Mouse (Mus musculus): ENCODE results near the gene Gm45234.
A peak's percentile ranks its signal among the peaks of the same experiment; 100 is the strongest.

Gm45234 gene

DNA sequence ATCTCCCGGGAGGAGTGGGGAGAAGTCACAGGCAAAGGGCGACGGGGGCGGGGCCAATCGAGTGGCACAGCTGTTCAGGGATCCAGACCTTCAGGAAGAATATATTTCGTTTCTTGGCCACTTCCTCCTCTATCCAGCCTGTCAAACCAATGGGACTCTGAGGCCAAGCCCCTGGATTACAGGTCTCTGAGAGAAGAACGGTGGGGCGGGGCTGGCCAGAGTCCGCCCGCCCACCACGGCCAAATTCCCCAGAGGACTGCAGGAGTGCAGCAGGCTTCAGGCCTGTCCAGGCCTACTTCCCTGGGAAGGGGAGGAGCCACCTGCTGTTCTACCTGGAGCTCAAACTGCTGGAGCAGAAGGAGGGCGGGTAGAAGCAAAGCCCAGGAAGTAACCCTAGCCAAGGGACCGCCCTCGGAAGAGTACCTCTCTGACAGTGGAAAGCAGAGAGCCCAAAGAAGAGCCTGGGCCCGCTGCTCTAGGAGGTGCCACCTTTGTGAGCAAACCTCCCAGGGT, 17.3 kb downstream of the Gm45234 start, which contains the start of gene Ptpn6:
Gene Ptpn6, minus strand, starts transcription at position 204 of the 513 bp plus-strand sequence.
- DNase-seq: no peak

DNA sequence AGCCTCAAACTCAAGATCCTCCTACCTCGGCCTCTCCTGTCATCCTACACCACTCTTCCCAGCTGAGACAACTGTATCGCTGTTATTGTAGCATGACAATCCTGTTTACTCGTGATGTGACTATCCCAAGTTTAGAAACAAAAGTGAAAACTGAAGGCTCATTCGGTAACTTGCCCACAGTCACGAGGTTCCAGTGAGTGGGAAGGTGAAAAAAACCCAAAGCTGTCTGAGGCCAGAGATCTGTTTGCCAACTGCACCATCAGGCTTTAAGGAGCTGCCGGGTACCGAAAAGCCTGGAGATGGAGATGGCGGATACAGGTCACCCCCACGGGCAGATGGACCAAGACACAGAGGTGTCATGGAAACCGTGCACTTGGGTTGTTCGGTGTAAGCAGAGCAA, 18.8 kb downstream of the Gm45234 start:
- no peak for DNase-seq

DNA sequence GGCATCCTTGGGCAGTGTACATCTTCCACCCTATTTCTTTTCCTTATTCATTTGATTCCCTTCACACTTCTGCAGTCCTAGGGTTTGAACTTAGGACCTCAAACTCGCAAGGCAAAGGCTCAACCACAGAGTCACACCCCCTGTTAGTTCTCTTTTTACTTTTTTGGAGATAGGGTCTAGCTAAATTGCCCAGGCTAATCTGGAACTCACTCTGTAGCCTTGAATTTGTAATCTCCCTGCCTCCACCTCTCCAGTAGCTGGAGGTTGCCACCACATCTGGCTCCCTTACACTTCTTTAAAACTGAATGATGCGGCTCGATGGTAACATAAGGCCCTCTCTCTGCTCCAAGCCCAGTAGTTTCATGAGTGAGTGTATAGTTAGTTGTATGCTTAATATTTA, 21.4 kb downstream of the Gm45234 start:
- DNase-seq: no peak

DNA sequence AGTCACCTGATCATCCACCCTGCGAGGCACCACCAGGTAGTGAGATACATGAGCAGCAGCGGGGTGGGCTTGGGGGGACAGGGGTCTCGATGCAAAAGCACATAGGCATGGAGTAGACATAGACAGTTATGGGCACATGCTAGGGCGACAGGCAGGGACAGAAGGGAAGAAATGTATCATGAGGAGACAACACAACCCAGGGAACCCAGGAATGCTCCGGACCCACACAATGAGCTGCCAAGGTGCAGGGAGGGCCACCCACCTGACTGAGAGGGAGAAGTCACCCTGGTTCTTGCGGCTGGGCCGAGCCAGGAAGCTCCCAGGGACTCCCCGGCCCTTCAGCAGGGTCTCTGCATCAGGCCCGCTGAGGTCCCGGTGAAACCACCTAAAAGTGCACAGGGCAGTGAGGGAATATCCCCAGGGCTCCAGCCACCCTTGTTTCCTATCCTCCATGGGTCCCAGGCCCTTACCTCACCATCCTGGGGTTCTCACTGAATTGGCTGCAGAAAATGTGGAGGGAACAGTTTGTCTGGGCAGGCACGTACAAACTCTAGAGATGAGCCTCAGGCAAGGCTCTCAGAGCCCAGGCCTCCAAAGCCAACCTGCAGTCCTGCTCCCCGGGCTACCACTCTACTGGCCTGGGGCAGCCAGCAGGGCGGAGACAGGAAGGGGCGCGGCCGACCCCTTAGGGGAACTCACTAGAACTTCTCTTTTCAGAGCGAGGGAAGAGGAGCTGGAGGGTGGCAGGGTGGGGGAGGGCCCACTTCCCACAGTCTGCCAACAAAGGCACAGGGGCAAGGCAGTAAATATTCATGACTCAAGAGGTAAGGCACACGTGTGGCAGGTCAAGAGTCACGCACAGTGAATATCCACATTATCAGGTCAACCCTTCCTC, 23.1 kb downstream of the Gm45234 start:
- DNase-seq: no peak

DNA sequence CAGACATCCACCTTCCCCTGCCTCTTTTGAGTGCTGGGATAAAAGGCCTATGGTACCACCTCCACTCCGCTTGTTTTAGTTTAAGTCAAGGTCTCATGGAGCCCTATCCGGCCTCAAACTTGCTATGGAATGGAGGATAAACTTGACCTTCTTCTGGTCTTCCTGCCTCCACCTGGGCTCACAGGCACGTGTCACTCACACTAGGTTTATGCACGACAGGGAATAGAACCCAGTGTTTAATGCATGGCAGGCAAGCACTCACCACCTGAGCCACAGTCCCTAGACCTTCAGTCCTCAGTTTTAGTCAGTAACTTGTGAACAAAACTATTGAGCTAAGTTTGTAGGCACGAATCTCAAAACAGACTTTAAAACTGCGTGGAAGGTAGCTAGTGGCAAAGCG, 24.8 kb downstream of the Gm45234 start:
- DNase-seq: no peak

DNA sequence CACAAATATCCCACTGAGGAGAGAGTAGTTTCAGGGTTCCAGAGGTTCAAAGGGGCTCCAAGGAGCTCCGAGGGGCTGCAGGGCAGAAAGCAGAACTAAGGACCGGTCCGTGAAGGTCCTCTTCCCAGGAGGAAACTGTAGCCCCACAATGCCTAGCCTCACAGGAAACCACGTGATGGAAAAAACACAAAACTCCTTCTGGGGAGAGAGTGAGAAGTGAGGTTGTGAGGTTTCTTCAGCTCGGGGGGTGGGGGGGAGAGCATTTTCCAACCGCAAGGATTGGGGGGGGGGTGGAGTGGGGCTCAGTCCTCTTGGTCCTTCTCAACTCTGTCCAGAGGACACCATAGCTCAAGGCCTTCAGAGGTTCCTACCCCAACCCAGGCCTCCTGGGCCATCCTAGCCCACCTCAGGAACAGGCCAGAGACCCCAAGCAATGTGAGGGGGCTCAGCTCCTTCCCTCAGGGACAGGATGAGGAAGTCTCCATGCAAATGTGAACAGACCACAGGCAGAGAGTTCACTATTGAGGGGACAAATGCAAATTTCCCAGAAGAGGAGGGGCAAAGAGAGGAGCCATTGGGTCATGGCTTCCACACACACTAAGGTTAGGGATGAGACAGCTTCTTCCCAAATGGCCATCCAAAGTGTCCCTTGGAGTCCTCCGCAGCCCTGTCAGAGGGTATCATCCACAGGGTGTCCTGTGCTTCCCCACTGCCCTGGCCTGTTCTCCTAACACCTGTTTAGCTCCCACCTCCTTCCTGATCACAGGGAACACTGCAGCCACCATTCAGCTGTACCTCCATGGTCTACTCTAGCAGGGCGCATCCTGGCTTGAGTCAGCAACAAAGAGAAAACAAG, 25.7 kb downstream of the Gm45234 start:
- no peak for DNase-seq

DNA sequence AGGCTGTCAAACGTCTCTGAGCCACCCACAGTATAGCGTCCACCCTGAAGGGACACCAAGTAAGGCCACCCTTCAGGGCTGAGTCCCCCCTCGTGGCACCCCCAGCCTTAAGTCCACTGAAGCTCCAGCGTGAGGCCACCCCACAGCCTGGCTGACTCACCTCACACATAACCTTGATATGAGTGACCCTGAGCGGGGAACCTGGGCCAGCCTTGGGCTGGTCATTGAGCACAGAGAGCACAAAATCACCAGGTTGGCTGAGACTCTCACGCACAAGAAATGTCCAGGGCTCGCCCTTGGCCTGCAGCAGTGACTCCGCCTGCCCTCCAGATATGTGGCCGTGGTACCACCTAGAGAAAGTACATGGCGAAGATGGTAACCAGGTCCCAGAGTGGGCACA, 27.2 kb downstream of the Gm45234 start:
- no peak for DNase-seq

DNA sequence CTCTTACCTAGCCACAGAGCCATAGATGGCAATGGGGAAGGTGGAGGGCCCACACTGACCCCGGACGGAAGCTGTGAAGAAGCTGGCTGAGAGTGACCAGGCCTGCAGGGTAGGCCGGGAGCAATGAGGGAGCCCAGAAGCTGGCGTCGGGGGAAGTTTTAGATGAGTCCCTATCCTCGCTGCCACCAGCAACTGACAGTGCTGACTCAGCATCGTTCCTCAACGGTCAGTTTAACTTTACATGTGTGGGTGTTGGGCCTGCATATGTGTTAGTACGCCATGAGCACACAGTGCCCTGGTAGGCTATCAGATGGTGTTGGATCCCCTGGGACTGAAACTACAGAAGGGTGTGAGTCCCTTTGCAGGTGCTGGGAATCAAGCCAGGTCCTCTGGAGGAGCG, 31.3 kb downstream of the Gm45234 start:
- no peak for DNase-seq

DNA sequence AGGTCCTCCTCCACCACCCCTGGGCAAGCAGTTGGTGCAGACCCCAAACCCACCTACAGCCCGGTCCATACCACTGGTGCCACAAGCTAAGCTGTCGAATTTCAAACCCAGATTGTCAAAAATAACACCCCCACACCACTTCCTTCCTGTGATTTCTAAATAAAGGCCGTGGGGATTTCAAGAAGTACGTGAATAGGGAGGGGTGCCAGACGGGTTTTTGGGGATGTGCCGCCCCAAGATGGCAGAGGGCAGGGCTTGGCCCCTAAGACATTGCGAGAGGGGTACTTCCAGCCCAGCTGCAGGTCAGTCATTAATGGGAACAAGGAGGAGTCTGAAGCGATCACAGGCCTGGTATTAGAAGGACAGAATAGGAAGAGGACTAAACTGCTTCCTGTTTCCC, 32.3 kb downstream of the Gm45234 start:
- no peak for DNase-seq

DNA sequence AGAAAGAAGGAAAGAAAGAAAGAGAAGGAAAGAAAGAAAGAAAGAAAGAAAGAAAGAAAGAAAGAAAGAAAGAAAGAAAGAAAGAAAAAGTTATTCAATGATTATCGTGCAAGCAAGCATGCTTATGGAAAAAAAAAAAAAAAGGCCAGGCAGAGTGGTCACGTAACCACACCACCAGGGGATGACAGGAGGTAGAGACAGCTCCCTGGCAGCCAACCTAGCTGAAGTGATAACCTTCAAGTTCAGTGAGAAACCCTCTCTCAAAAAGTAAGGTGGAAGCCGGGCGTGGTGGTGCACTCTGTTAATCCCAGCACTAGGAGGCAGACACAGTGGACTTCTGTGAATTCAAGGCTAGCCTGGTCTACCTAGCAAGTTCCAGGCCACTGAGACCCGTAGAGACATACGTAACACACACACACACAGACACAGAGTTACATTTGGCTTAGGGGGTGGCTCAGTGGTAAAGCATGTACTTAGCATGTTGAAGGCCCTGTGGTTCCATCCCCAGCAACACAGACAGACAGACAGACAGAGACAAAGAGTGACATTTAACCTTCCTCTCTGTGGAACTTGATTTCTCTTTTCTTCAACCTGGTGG, 32.8 kb downstream of the Gm45234 start:
- no peak for DNase-seq

DNA sequence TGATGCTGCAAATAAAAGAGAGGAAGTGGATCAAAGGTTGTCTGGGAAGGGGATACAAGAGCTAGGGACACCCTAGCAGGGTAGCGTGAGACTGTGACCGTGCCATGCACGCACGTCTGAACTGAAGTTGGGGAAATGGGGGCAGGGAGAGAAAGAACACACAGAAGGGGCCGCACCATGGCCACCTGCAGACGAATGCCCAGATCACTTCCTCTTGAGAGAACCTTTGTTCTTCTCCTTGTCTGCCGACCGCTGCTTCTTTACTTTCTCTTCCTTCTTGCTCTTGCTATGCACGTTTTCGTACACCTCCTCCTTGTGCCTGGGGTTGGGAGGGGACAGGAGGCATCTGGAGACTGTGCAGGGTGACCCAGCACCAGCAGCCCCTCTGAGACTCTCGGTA, 34.9 kb downstream of the Gm45234 start:
- DNase-seq: no peak

DNA sequence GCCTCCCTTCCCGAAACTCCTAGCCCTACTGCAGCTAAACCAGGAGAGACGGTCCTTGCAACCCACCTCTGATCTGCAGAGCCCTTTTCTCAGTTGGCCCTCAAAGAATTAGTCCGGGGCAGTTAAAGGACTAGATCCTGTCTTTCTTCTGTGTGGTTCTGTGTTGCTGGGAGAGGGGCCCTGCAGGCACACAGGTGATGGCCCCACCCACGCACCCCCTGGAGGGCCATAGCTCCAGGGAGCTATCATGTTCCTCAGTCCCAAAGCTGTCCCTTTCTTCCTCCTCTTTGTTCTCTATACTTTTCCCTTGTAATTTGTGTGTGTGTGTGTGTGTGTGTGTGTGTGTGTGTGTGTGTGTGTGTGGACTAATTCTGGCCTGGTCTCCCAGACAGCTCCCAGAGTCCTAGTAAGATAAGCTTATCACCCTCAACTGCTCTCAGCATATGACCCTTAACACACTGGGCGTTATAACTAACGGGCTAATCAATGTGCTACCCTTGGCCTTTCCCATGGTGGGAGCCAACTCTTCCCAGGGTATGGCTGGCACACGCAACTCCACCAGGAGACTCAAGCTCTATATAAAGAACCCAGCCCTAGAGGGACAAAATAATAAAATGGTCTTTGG, 36.4 kb downstream of the Gm45234 start:
- no peak for DNase-seq

DNA sequence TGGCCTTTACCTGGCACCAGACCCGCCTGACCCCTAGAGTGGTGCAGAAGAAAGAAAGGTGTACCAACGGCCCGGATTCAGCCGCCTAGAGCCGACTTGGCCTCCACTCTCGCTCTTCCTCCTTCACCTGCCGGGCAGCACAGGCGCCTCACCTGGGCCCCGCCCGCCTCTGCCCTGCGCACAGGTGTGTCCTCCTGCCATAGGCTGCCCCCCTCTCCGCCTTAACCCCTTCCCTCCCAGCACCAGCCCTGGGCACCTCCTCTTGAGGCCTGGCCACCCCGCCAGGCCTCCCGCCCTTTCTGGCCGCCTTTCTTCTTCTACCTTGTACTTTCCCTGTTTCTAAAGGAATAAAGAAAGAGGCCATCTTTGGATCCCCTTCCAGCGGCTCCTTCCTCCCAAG, 37.1 kb downstream of the Gm45234 start:
- no peak for DNase-seq

DNA sequence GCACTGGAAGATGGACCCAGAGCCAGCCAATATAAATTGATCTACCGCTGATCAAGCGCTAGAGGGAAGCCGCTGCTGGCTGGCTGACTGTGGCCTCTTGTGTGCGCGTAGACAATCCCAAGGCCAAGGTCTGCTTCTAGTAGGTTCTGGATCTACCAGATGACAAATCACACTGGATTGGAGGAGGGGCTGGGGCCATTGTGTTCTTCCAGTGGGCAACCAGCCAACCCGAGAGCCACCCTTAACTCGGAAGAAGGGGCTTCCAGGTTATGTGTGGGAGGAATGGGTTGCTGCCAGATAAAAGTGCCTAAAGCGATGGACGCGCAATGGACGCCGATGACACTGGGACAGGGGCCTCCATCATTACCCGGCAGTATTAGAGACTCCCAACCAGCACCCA, 37.9 kb downstream of the Gm45234 start:
- no peak for DNase-seq

DNA sequence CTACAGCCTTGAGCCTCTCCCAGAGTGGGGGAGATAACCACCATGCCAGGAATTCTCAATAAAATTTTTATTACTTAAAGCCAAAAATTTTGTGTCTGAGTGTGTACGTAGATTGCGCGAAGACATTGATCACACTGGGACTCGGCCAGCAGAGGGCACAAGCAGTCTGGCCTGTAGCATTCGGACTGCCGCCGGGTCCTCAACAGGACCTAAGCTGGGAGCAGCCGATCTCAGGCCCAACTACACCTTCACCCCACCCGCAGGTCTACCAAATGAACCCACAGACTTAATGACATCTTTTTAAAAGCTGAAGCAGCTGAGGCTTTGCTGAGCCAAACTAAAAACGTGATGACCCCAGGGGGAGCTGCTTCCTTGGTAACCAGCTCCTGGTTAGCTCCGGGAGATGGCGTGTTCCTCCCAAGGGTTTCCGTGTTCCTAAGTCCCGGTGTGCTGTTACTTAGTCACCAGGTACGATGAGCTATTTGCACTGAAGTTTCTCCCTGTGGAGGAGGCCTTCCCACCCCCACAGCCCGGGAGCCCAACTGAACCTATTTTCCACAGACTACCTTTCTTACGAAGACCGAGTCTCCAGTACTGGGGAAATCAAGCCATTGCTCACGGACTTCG, 38.8 kb downstream of the Gm45234 start:
- DNase-seq: no peak

DNA sequence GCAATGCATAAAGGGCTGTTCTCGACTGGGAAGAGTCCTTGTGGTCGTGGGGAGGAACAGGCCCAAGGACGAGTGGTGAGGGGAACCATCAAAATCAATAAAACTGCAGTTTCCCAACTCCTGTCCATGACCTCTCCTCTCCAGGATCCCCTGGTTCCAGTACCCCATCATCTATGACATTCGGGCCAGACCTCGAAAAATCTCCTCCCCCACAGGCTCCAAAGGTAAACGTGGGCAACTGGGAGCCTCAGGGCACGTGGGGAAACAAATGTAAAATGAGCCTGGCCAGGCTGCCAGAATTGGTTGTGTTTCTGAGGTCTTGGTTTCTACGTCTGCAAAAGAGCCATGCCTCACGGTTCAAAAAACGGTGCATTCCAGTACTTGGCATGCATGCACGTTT, 42.9 kb downstream of the Gm45234 start:
- no peak for DNase-seq

DNA sequence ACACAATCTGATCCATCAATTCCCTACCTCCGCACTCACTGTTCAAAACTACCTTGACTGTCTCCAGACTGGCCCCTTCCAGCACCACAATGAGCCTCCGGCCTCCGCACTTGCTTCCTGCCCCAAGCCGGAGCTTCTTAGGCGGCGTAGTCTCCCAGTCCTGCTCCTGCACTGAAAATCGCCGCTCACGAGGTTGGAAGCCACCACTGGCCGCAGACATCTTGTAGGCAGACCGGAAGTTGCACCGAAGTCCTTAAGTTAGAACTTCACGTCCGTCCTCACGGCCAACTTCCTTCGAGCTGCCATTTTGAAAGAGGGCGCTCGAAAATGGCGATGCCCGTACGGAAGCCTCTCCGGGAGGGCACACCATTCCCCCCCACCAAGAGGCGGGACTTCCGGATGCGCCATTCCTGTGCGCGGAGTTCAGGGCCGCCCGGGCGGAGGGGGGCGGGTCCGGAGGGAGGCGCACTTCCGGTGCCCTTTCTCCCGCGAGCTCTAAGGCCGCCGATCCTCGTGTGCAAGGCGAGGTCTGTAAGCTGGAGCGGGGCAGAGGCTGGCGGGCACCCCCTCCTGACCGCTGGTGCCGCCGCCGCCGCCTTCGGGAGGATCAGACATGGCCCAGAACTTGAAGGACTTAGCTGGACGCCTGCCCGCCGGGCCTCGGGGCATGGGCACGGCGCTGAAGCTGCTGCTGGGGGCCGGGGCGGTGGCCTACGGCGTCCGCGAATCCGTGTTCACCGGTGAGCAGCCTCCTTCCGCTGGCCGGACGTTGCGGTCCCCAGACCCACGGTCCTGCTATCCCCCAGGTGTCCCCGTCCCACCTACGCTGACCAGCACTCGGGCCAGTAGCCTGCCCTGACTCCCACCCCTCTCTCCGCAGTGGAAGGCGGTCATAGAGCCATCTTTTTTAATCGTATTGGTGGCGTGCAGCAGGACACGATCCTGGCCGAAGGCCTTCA, 43.7 kb downstream of the Gm45234 start, which contains the start of the genes Emg1 and Phb2:
Gene Emg1, minus strand, starts transcription at position 355 of the 959 bp plus-strand sequence.
Gene Phb2, plus strand, starts transcription at position 513 of the 959 bp plus-strand sequence.
- peak; percentile 95 for DNase-seq

DNA sequence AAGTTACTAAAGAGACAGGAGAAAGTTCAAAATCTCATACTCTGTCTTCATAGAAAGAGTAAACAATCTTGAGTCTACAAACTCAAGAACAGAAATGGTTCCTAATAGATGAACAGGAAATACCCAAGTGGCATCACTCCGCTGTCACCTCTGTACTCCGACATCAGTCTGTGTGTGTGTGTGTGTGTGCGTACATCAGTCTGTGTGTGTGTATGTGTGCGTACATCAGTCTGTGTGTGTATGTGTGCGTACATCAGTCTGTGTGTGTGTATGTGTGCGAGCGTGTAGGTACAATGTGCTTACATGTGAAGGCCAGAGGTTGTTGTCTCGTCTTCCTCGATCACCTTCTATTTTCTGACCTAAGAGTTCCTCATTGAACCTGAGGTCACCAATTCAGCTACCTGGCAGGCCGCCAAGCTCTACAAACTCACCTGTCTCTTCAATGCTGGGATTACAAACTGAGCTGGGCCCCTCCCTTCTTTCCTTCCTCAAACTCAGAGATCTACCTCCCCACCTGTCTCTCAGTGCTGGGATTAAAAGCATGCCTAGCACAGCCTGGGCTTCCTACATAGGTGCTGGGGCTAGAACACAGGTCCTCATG, 47.4 kb downstream of the Gm45234 start:
- no peak for DNase-seq

DNA sequence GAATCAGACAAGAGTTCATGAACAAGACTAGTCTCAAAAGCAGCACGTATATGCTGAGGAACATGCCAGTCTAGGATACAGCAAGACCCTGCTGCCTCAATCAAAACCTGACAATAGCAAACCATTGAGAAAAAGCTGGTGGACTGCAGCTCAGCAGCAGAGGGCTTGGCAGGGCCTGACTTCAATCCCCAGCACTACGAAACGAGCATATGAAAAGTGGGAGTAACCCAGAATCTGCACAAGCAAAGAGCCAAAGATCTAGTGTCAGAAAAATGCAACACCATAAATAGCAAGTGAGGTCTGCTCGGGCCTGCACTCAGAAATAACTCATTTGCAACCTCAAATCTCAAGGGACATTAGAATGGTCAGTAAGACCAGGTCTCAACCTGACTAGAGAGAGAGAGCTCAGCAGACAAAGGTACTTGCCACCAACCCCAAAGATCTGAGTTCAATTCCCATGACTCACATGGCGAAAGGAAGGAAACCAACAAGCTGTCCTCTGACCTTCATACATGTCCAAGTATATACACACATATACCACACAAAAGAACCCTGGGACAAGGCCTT, 49.7 kb downstream of the Gm45234 start:
- no peak for DNase-seq

DNA sequence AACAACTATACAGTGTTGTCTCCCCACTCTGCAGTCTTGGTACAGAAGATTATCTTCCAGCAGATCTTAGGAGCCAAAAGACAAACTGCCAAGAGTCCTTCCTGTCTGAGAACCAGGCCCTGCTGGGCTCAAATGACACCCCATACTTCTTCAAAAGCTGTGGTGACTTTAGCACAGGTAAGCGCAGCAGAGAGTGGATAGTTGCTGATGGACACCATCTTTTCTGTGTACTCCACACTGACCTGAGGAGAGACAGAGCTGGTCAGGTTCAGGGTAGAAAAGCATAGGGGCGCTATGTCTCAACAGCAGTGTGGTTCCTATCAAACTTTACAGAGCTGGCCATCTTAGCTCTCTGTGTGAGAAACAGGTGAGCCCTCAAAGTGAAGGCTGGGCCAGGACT, 51.4 kb downstream of the Gm45234 start:
- DNase-seq: no peak
